Comparison of ENCODE assay signal across 11 mouse cellular contexts in genomic region chr3:34653235-34653976, GRCm38 (mm10). TPM values are rescaled to one million over a fixed set of nuclear protein-coding genes. Genes with fewer than 3 reads are reported as not detected.
DNase-seq lines count a peak whose midpoint lies in the region; ATAC-seq and TF ChIP-seq lines count a peak whose summit lies in the region.
"Had no signal": no experiment of that assay in that cellular context is flagged by ENCODE, and none has a peak within 500 bp of the region (broad histone marks: within the 10 kb centered on the region; RNA-seq: fewer than 3 reads in every experiment).

No protein-coding gene starts in this region.

- peak overlapping the region; percentile 50 for H3K4me2 ChIP-seq in forebrain, postnatal 0 days (ENCODE audit: low read depth)

- no peak for ATAC-seq in forebrain, postnatal 0 days

- H3K4me1 ChIP-seq in forebrain, postnatal 0 days (ENCODE audit: insufficient read depth), result no peaks in the 10 kb centered on the region

- H3K9me3 ChIP-seq in forebrain, postnatal 0 days (ENCODE audit: low read length), result no peaks in the 10 kb centered on the region

- TF ChIP-seq CTCF in brain, embryonic 14.5 days (IDR thresholded peaks at IDR 0.05; ENCODE audit: borderline replicate concordance, extremely low read depth, insufficient read depth, insufficient read length), result no peak
- no peak for TF ChIP-seq CTCF in forebrain, postnatal 0 days (IDR thresholded peaks at IDR 0.05; ENCODE audit: low read depth)

- DNase-seq in embryo, embryonic 10.5 days (ENCODE audit: low spot score), result peak; percentile 74
- DNase-seq in embryo, embryonic 10 days (ENCODE audit: low spot score), result no peak
- peak; percentile 80 for DNase-seq in brain, embryonic 14.5 days (ENCODE audit: low read depth)
- peak; percentile 72 for DNase-seq in forebrain, postnatal 0 days
- peak; percentile 48 for DNase-seq in neural tube, embryonic 10.5 days (ENCODE audit: extremely low spot score, low spot score)
- no peak for DNase-seq in spleen, adult 18-20 months
- no peak for DNase-seq in urinary bladder, adult 18-20 months (ENCODE audit: low spot score in 2 of 2)
- no peak for DNase-seq in ovary, postnatal 14 days (ENCODE audit: low spot score)
- DNase-seq: cerebellum, adult 11 months had no signal

- H3K9ac ChIP-seq in forebrain, postnatal 0 days, result peak overlapping the region; percentile 62
- H3K9ac ChIP-seq: liver, embryonic 14.5 days had no signal

- 5% methylated on average over 26 of the region's 26 CpGs for WGBS in forebrain, postnatal 0 days

- peak overlapping the region; percentile 82 for H3K27ac ChIP-seq in forebrain, postnatal 0 days (ENCODE audit: low read depth, low read length)
- H3K27ac ChIP-seq: liver, embryonic 14.5 days had no signal

- H3K4me3 ChIP-seq in forebrain, postnatal 0 days (ENCODE audit: low read depth, low read length), result peak overlapping the region; percentile 50
- H3K4me3 ChIP-seq: myocyte had no signal

- H3K27me3 ChIP-seq in forebrain, postnatal 0 days (ENCODE audit: insufficient read depth, low read length), result 0 out of 2 replicates have a peak, but pooled peaks cover 4% of the 10 kb centered on the region

- no peak for TF ChIP-seq POLR2A in brain, embryonic 14.5 days (IDR thresholded peaks at IDR 0.05; ENCODE audit: borderline replicate concordance, extremely low read depth, insufficient read depth, insufficient read length, poor library complexity, severe bottlenecking)

- no peaks in the 10 kb centered on the region for H3K36me3 ChIP-seq in forebrain, postnatal 0 days (ENCODE audit: insufficient read depth)

RNA-seq across cellular contexts. Expression of gene Sox2, which starts 3.2 kb away (rescaled TPM):
- polyA plus RNA-seq in brain, embryonic 14.5 days (2012; rRNA removed), result 101 and 119 TPM in 2 replicates
- 80.9 and 120 TPM in 2 replicates for total RNA-seq in forebrain, postnatal 0 days (2014; rRNA removed)
- polyA plus RNA-seq in forebrain, postnatal 0 days (2015; fragmentation: Nextera tagmentation; extraction: Ambion mirVana), result 23.1 and 31.0 TPM in 2 replicates
- polyA plus RNA-seq: myocyte had no signal

Comparison
In these comparisons a context has a peak if more than half of its experiments do, and no peak if none do; other contexts are left out.
1. DNase-seq: peak in embryo, embryonic 10.5 days (single experiment), brain, embryonic 14.5 days (single experiment), forebrain, postnatal 0 days (single experiment) and neural tube, embryonic 10.5 days (single experiment); none in embryo, embryonic 10 days (single experiment), spleen, adult 18-20 months (0 of 2), urinary bladder, adult 18-20 months (0 of 2) and ovary, postnatal 14 days (single experiment).